Mouse (Mus musculus) heart, adult 2 months (tissue): ENCODE data around the gene Rabep2. TPM values are rescaled to one million over a fixed set of nuclear protein-coding genes. Genes with fewer than 3 reads are reported as not detected.
"Not testable (repeated sequence)": the region's sequence is repeated elsewhere in the genome, so short reads cannot be mapped to it uniquely, and the experiment has no call there.

ENCODE experiments used
- DNase-seq, 2 experiments: peaks; one replicate each; pipeline ENCODE4 v3.0.0; 2021
- H3K27ac ChIP-seq: fragments of 200-600 bp; 2 replicates; pipeline ENCODE4 v1.8.1; 2022
- H3K27me3 ChIP-seq: fragments of 200-500 bp; 2 replicates; pipeline ENCODE4 v1.6.1; 2012; ENCODE audit warnings: mild to moderate bottlenecking, low read length, inconsistent platforms, mixed read lengths; ENCODE audit not compliant: control insufficient read depth, insufficient read depth
- H3K36me3 ChIP-seq: fragments of 200-500 bp; 2 replicates; pipeline ENCODE4 v1.6.1; 2012; ENCODE audit warnings: low read length, inconsistent platforms; ENCODE audit not compliant: control insufficient read depth, insufficient read depth
- H3K4me1 ChIP-seq: fragments of 200-500 bp; 2 replicates; pipeline ENCODE4 v1.6.1; 2011; ENCODE audit warnings: low read length; ENCODE audit not compliant: control insufficient read depth, insufficient read depth
- H3K4me3 ChIP-seq: fragments of 200-600 bp; 2 replicates; pipeline ENCODE4 v1.8.1; 2022
- H3K79me2 ChIP-seq: fragments of 200-500 bp; replicated peaks from 2 replicates; pipeline ENCODE4 v1.6.1; 2012; ENCODE audit warnings: mild to moderate bottlenecking, inconsistent platforms, low read length, moderate library complexity, mixed read lengths; ENCODE audit not compliant: control insufficient read depth, insufficient read depth
- H3K9ac ChIP-seq: fragments of 200-500 bp; 2 replicates; pipeline ENCODE4 v1.6.1; 2012; ENCODE audit warnings: low read depth, mild to moderate bottlenecking, control low read depth, inconsistent platforms, low read length, mixed read lengths
- CTCF ChIP-seq: fragments of 200-600 bp; IDR thresholded peaks from 2 replicates; pipeline ENCODE4 v1.8.1; 2022; ENCODE audit warnings: antibody characterized with exemption, mild to moderate bottlenecking, moderate library complexity
- EP300 ChIP-seq: fragments of 200-500 bp; IDR thresholded peaks from 2 replicates; pipeline ENCODE4 v1.6.1; 2011; ENCODE audit warnings: low read depth, low read length, control low read depth; ENCODE audit not compliant: insufficient read depth
- POLR2A ChIP-seq: fragments of 200-500 bp; IDR thresholded peaks from 2 replicates; pipeline ENCODE4 v1.6.1; 2011; ENCODE audit warnings: mild to moderate bottlenecking, low read depth, low read length, control low read depth; ENCODE audit not compliant: insufficient read depth
- WGBS: fragments of 180-500 bp; shearing (Covaris S2); methylation state at CpG from one replicate; pipeline ENCODE4 v1.1.7; 2018; 5-methylcytosine and 5-hydroxymethylcytosine counted together
- intact Hi-C: fragments of 180-260 bp; cut with DNase I; formaldehyde crosslinking; loops from one replicate; pipeline ENCODE4 v1.15.1; 2025
- polyA plus RNA-seq: library from polyadenylated mRNA; depleted of rRNA; stranded (reverse); fragments of >200 nt; gene quantifications from 2 replicates; pipeline ENCODE4 v1.2.3, GENCODE M21; 2012
- total RNA-seq, 2 experiments: library from RNA; stranded (reverse); gene quantifications; 2 replicates each; pipeline ENCODE4 v1.2.3; 2021

Gene Rabep2
- total and polyA plus RNA-seq, 3 experiments = 5.3 to 9.2 (median 6.3) TPM

GRCm38 (mm10) chr7:126482392-126482871, 53.9 kb downstream of the Rabep2 start:
- no peaks in the 10 kb centered on the region for H3K79me2 ChIP-seq
- TF ChIP-seq POLR2A = peak; percentile 75
- TF ChIP-seq EP300 = no peak
- TF ChIP-seq CTCF = peak; percentile 16; the same call in 1 of the 2 replicates
- WGBS = under 1% methylated on average over 23 of the region's 23 CpGs
- intact Hi-C loops = loop anchor here (5.0 kb wide), 2 partner anchors 85 to 155 kb away; partner anchors contain the start of gene Nfatc2ip
- peak; percentile 85 to 91 for DNase-seq
- H3K4me1 ChIP-seq = no peaks in the 10 kb centered on the region
- H3K36me3 ChIP-seq = no peaks in the 10 kb centered on the region
- H3K9ac ChIP-seq = peak overlapping the region; percentile 41
- no peaks in the 10 kb centered on the region for H3K27me3 ChIP-seq
- H3K4me3 ChIP-seq = peak overlapping the region; percentile 53
- H3K27ac ChIP-seq = peak overlapping the region; percentile 65

GRCm38 (mm10) chr7:126487052-126487483, 58.5 kb downstream of the Rabep2 start, which contains the start of gene Tufm:
Gene Tufm, plus strand, starts transcription at chr7:126487361.
- peak within 1 kb of the TSS; percentile 99 for H3K4me3 ChIP-seq
- intact Hi-C loops = loop anchor here (5.0 kb wide), 1 partner anchor 210 kb away; the partner anchor contains the start of genes Bola2 and Slx1b
- no peaks in the 10 kb centered on the region for H3K79me2 ChIP-seq
- H3K27me3 ChIP-seq = no peaks in the 10 kb centered on the region
- WGBS = under 1% methylated on average over 32 of the region's 32 CpGs
- peak; percentile 64 for TF ChIP-seq POLR2A
- peak; percentile 83; the same call in 1 of the 2 replicates for TF ChIP-seq EP300
- TF ChIP-seq CTCF = peak; percentile 74
- no peaks in the 10 kb centered on the region for H3K36me3 ChIP-seq
- peak within 1 kb of the TSS; percentile 88 for H3K27ac ChIP-seq
- DNase-seq = peak; percentile 92 to 97
- H3K4me1 ChIP-seq = no peaks in the 10 kb centered on the region
- H3K9ac ChIP-seq = peak within 1 kb of the TSS; percentile 94

GRCm38 (mm10) chr7:126487617-126488385, 59.2 kb downstream of the Rabep2 start:
- peak overlapping the region; percentile 99 for H3K4me3 ChIP-seq
- WGBS = 6% methylated on average over 25 of the region's 25 CpGs
- H3K79me2 ChIP-seq = not testable (repeated sequence)

GRCm38 (mm10) chr7:126491005-126491404, 62.4 kb downstream of the Rabep2 start:
- DNase-seq = no peak
- TF ChIP-seq CTCF (no peak), EP300 (no peak), POLR2A (no peak)
- H3K79me2 ChIP-seq = no peaks in the 10 kb centered on the region
- intact Hi-C loops = no loop called here
- no peak overlapping the region for H3K27ac ChIP-seq
- H3K4me1 ChIP-seq = no peaks in the 10 kb centered on the region
- no peak overlapping the region for H3K4me3 ChIP-seq
- 63% methylated on average over 1 of the region's 1 CpGs for WGBS
- no peaks in the 10 kb centered on the region; the same call in 1 of the 2 replicates for H3K36me3 ChIP-seq
- no peak overlapping the region for H3K9ac ChIP-seq
- H3K27me3 ChIP-seq = no peaks in the 10 kb centered on the region

More at GRCm38 (mm10) chr7:126487617-126488385, 59.2 kb downstream of the Rabep2 start:
- peak overlapping the region; percentile 94 for H3K9ac ChIP-seq
- not testable (repeated sequence) for H3K27me3 ChIP-seq, DNase-seq, H3K4me1 ChIP-seq, H3K36me3 ChIP-seq
- intact Hi-C loops = loop anchor here (1.0 to 5.0 kb wide), 2 partner anchors 14 to 210 kb away; partner anchors contain the start of genes Bola2 and Slx1b
- H3K27ac ChIP-seq = peak overlapping the region; percentile 88

GRCm38 (mm10) chr7:126491973-126492372, 63.4 kb downstream of the Rabep2 start:
- no peaks in the 10 kb centered on the region for H3K79me2 ChIP-seq
- H3K36me3 ChIP-seq = no peaks in the 10 kb centered on the region; the same call in 1 of the 2 replicates
- DNase-seq = no peak
- no peaks in the 10 kb centered on the region for H3K27me3 ChIP-seq
- H3K4me1 ChIP-seq = no peaks in the 10 kb centered on the region
- H3K4me3 ChIP-seq = no peak overlapping the region
- intact Hi-C loops = no loop called here
- H3K9ac ChIP-seq = no peak overlapping the region
- no peak for TF ChIP-seq EP300
- TF ChIP-seq CTCF = no peak
- no peak for TF ChIP-seq POLR2A
- H3K27ac ChIP-seq = no peak overlapping the region
- 59% methylated on average over 11 of the region's 11 CpGs for WGBS

GRCm38 (mm10) chr7:126494120-126494519, 65.6 kb downstream of the Rabep2 start:
- no peaks in the 10 kb centered on the region for H3K4me1 ChIP-seq
- H3K79me2 ChIP-seq = no peaks in the 10 kb centered on the region
- WGBS = 86% methylated on average over 6 of the region's 6 CpGs
- H3K27me3 ChIP-seq = no peaks in the 10 kb centered on the region
- no peak overlapping the region for H3K27ac ChIP-seq
- H3K4me3 ChIP-seq = no peak overlapping the region
- intact Hi-C loops = no loop called here
- H3K36me3 ChIP-seq = peaks cover 2% of the 10 kb centered on the region
- no peak for DNase-seq
- TF ChIP-seq POLR2A = no peak
- TF ChIP-seq CTCF = no peak
- TF ChIP-seq EP300 = no peak
- no peak overlapping the region for H3K9ac ChIP-seq
